Mouse (Mus musculus): ENCODE measurements around the gene Gm20388. TPM values are rescaled to one million over a fixed set of nuclear protein-coding genes. Genes with fewer than 3 reads are reported as not detected.

Gm20388 gene
- total RNA-seq, 1 experiment, result 27.0 TPM

GRCm38 (mm10) chr8:122004131-122004530 lies 2093.5 kb downstream of the Gm20388 start:
- no peak overlapping the region for H3K9ac ChIP-seq (ENCODE audit: insufficient read depth, low read depth, low read length, poor library complexity, severe bottlenecking)
- H3K4me3 ChIP-seq (ENCODE audit: insufficient read depth in 1 of 2, low read depth in 1 of 2, low read length in 2 of 2, poor library complexity in 1 of 2, severe bottlenecking in 1 of 2), result no peak overlapping the region
- in situ Hi-C loops (cut with MboI; ENCODE audit: low sequenced_read_pairs in 2 of 2, unreplicated experiment in 2 of 2), result no loop called here
- H3K4me1 ChIP-seq (ENCODE audit: control insufficient read depth in 2 of 2, insufficient read depth in 2 of 2, low read length in 2 of 2, poor library complexity in 1 of 2), result no peaks in the 10 kb centered on the region
- no peak for TF ChIP-seq CHD2 (IDR thresholded peaks at IDR 0.05; ENCODE audit: low read depth, low read length)
- TF ChIP-seq HCFC1 (IDR thresholded peaks at IDR 0.05; ENCODE audit: borderline replicate concordance, insufficient read depth, low read length), result no peak
- TF ChIP-seq ZC3H11A (IDR thresholded peaks at IDR 0.05; ENCODE audit: borderline replicate concordance, low read depth, low read length), result no peak
- no peak for TF ChIP-seq ZNF384 (IDR thresholded peaks at IDR 0.05; ENCODE audit: low read depth, low read length)
- no peak for TF ChIP-seq MAFK (IDR thresholded peaks at IDR 0.05; ENCODE audit: insufficient read depth, low read depth, low read length)
- H3K27ac ChIP-seq (ENCODE audit: insufficient read depth, low read depth, low read length, poor library complexity, severe bottlenecking), result no peak overlapping the region; the same call in 1 of the 2 replicates
- peaks cover 59% of the 10 kb centered on the region for H3K36me3 ChIP-seq (ENCODE audit: control insufficient read depth, insufficient read depth, low read length, poor library complexity, severe bottlenecking)
- no peak for DNase-seq (ENCODE audit: low read depth, low spot score)
- H3K9me3 ChIP-seq (ENCODE audit: control insufficient read depth, insufficient read depth, low read depth, low read length), result no peaks in the 10 kb centered on the region

GRCm38 (mm10) chr8:122005422-122006204 lies 2095.0 kb downstream of the Gm20388 start:
- H3K9me3 ChIP-seq (ENCODE audit: control insufficient read depth, insufficient read depth, low read depth, low read length), result no peaks in the 10 kb centered on the region
- DNase-seq (ENCODE audit: low read depth, low spot score), result no peak
- in situ Hi-C loops (cut with MboI; ENCODE audit: low sequenced_read_pairs in 2 of 2, unreplicated experiment in 2 of 2), result no loop called here
- no peak overlapping the region for H3K27ac ChIP-seq (ENCODE audit: insufficient read depth, low read depth, low read length, poor library complexity, severe bottlenecking)
- H3K9ac ChIP-seq (ENCODE audit: insufficient read depth, low read depth, low read length, poor library complexity, severe bottlenecking), result no peak overlapping the region
- H3K36me3 ChIP-seq (ENCODE audit: control insufficient read depth, insufficient read depth, low read length, poor library complexity, severe bottlenecking), result peaks cover 57% of the 10 kb centered on the region
- no peaks in the 10 kb centered on the region for H3K4me1 ChIP-seq (ENCODE audit: control insufficient read depth in 2 of 2, insufficient read depth in 2 of 2, low read length in 2 of 2, poor library complexity in 1 of 2)
- H3K4me3 ChIP-seq (ENCODE audit: insufficient read depth in 1 of 2, low read depth in 1 of 2, low read length in 2 of 2, poor library complexity in 1 of 2, severe bottlenecking in 1 of 2), result no peak overlapping the region
- TF ChIP-seq CHD2 (IDR thresholded peaks at IDR 0.05; ENCODE audit: low read depth, low read length) (no peak), ZC3H11A (IDR thresholded peaks at IDR 0.05; ENCODE audit: borderline replicate concordance, low read depth, low read length) (no peak), MAFK (IDR thresholded peaks at IDR 0.05; ENCODE audit: insufficient read depth, low read depth, low read length) (no peak), ZNF384 (IDR thresholded peaks at IDR 0.05; ENCODE audit: low read depth, low read length) (no peak), HCFC1 (IDR thresholded peaks at IDR 0.05; ENCODE audit: borderline replicate concordance, insufficient read depth, low read length) (no peak)

GRCm38 (mm10) chr8:122006688-122007484 lies 2096.2 kb downstream of the Gm20388 start:
- H3K36me3 ChIP-seq (ENCODE audit: control insufficient read depth, insufficient read depth, low read length, poor library complexity, severe bottlenecking), result peaks cover 47% of the 10 kb centered on the region
- TF ChIP-seq MAFK (IDR thresholded peaks at IDR 0.05; ENCODE audit: insufficient read depth, low read depth, low read length) (no peak), CHD2 (IDR thresholded peaks at IDR 0.05; ENCODE audit: low read depth, low read length) (no peak), HCFC1 (IDR thresholded peaks at IDR 0.05; ENCODE audit: borderline replicate concordance, insufficient read depth, low read length) (no peak), ZNF384 (IDR thresholded peaks at IDR 0.05; ENCODE audit: low read depth, low read length) (no peak), ZC3H11A (IDR thresholded peaks at IDR 0.05; ENCODE audit: borderline replicate concordance, low read depth, low read length) (no peak)
- in situ Hi-C loops (cut with MboI; ENCODE audit: low sequenced_read_pairs in 2 of 2, unreplicated experiment in 2 of 2), result no loop called here

GRCm38 (mm10) chr8:122008395-122008794 lies 2097.8 kb downstream of the Gm20388 start:
- no peak for TF ChIP-seq CHD2 (IDR thresholded peaks at IDR 0.05; ENCODE audit: low read depth, low read length)
- Histone ChIP-seq H3K4me1 (ENCODE audit: control insufficient read depth in 2 of 2, insufficient read depth in 2 of 2, low read length in 2 of 2, poor library complexity in 1 of 2) (no peaks in the 10 kb centered on the region), H3K4me3 (ENCODE audit: insufficient read depth in 1 of 2, low read depth in 1 of 2, low read length in 2 of 2, poor library complexity in 1 of 2, severe bottlenecking in 1 of 2) (no peak overlapping the region), H3K9ac (ENCODE audit: insufficient read depth, low read depth, low read length, poor library complexity, severe bottlenecking) (no peak overlapping the region), H3K27ac (ENCODE audit: insufficient read depth, low read depth, low read length, poor library complexity, severe bottlenecking) (no peak overlapping the region), H3K36me3 (ENCODE audit: control insufficient read depth, insufficient read depth, low read length, poor library complexity, severe bottlenecking) (peaks cover 39% of the 10 kb centered on the region), H3K9me3 (ENCODE audit: control insufficient read depth, insufficient read depth, low read depth, low read length) (no peaks in the 10 kb centered on the region)
- in situ Hi-C loops (cut with MboI; ENCODE audit: low sequenced_read_pairs in 2 of 2, unreplicated experiment in 2 of 2), result no loop called here
- DNase-seq (ENCODE audit: low read depth, low spot score), result no peak

More at GRCm38 (mm10) chr8:122006688-122007484, 2096.2 kb downstream of the Gm20388 start:
- no peak for DNase-seq (ENCODE audit: low read depth, low spot score)
- H3K4me3 ChIP-seq (ENCODE audit: insufficient read depth in 1 of 2, low read depth in 1 of 2, low read length in 2 of 2, poor library complexity in 1 of 2, severe bottlenecking in 1 of 2), result no peak overlapping the region
- H3K27ac ChIP-seq (ENCODE audit: insufficient read depth, low read depth, low read length, poor library complexity, severe bottlenecking), result no peak overlapping the region
- H3K9me3 ChIP-seq (ENCODE audit: control insufficient read depth, insufficient read depth, low read depth, low read length), result no peaks in the 10 kb centered on the region
- no peaks in the 10 kb centered on the region for H3K4me1 ChIP-seq (ENCODE audit: control insufficient read depth in 2 of 2, insufficient read depth in 2 of 2, low read length in 2 of 2, poor library complexity in 1 of 2)
- H3K9ac ChIP-seq (ENCODE audit: insufficient read depth, low read depth, low read length, poor library complexity, severe bottlenecking), result no peak overlapping the region
